Mouse (Mus musculus) liver, postnatal 0 days (tissue): ENCODE data around the gene Grid1.

Source experiments
- CTCF ChIP-seq: sonication (generic); IDR thresholded peaks from 2 replicates; pipeline ENCODE4 v1.5.1; 2016; ENCODE audit warnings: antibody characterized with exemption, low read depth
- EP300 ChIP-seq: IDR thresholded peaks from 2 replicates; pipeline ENCODE4 v1.6.1; 2016; ENCODE audit warnings: antibody characterized with exemption, low read depth, mild to moderate bottlenecking

- no peak for TF ChIP-seq CTCF
- TF ChIP-seq EP300: no peak
Measured at GRCm38 (mm10) chr14:34955689-34956088, 135.8 kb downstream of the Grid1 start.
